Mouse (Mus musculus) lung, postnatal 0 days (tissue): ENCODE measurements around the gene Olfr1393.

ENCODE experiments used
- CTCF ChIP-seq: IDR thresholded peaks from 2 replicates; pipeline ENCODE4 v1.5.1; 2016; ENCODE audit warnings: antibody characterized with exemption, mild to moderate bottlenecking
- EP300 ChIP-seq: IDR thresholded peaks from 2 replicates; pipeline ENCODE4 v1.6.1; 2016; ENCODE audit warnings: antibody characterized with exemption, mild to moderate bottlenecking, control low read depth

- TF ChIP-seq CTCF = no peak
- no peak for TF ChIP-seq EP300
Observed at GRCm38 (mm10) chr11:49260598-49261312, 17.3 kb upstream of the Olfr1393 start.
